Mouse (Mus musculus): ENCODE measurements around the gene Rpl3.

The Rpl3 gene

GRCm38 (mm10) chr15:80064965-80065364 is 26.7 kb downstream of the Rpl3 start:
- DNase-seq: no peak

DNA sequence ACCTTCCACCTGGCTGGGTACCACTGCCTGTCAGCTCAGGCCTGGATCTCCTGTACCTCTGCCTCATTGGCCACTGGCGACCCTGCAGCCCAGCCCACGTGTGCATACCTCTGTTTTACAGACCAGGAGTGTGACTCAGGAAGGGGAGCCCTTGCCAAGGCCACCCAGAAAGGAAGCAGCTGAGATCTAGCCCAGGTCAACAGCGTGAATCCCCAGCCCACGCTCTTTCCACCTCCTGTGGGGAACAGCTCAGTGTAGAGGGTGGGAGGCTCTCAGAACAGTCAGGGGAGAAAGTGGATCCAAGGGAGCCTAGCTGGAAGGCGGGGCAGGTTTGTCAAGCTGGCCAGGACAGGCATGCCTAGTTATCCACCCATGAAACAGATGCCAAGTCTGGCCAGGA is 28.8 kb downstream of the Rpl3 start:
- DNase-seq: no peak

DNA sequence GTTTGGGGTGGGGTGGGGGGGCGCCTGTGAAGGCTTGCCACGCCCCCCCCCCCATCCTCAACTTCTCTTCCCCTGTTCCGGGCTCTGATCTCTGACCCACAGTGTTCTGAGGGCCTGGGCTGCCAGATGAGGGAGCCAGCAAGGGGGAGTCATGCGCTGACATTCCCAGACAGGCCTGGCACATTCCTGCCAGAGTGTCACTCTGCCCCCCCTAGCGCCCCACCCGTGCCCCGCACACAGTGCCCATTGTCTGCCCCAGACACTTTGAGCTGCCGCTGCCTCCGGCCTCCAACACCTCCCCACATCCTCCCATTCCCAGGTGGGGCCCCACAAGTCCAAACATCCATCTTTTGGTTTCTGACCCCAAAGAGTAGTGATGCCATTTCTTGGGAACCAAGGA is 29.3 kb downstream of the Rpl3 start:
- DNase-seq: no peak

DNA sequence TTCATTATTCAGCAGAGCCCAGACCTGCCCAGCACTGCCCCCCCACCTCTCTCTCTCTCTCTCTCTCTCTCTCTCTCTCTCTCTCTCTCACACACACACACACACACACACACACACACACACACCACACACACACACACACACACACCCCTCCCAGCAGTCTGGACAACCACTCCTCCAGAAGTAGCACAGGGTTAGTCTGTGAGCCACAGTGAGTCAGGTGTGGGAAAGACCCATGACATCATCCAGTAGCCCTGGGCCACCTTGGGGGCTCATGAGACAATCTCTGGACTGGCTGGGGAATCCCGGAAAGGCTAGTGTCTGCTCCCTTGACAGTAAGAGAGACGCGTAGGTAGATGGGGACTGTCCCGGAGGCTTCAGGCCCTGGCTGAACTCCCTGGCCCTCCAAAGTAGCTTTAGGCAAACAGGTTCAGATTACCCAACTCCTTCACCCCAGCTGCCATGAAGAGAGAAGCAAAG is 30.6 kb downstream of the Rpl3 start:
- no peak for DNase-seq

DNA sequence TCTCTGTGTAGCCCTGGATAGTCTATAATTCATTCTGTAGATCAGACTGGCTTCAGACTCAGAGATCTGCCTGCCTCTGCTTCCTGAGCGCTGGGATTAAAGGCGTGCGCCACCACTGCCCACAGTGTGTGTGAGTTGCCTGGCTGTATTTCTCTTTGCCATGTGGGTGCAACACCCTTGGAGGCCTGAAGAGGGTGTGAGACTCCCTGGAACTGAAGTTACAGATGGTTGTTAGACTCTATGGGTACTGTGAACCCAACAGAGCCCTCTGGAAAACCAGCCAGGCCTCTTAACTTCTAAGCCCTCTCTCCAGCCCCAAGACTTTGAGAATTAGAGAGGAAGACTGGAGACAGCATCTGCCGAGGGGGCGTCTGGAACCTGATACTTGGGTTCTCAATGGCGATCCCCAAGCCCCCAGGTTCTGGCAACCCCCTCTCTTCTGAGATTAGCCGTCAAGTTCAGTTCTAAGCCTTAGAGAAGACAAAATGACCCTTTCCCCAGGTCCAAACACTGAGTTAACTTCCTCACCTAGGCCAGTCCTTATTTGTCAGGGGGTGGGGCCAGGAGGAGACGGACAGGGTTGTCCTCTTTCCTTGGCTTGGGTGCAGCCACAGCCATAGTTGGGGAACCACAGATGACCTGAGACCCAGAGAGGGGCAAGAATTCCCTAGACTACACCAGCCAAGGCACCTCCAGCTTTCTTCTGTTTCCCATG is 31.2 kb downstream of the Rpl3 start:
- no peak for DNase-seq

- peak; percentile 43 to 70 for DNase-seq
These were observed 32.1 kb downstream of the Rpl3 start for GRCm38 (mm10) chr15:80059606-80060005.

- no peak for DNase-seq
These were observed 33.5 kb downstream of the Rpl3 start for GRCm38 (mm10) chr15:80058151-80058550.

GRCm38 (mm10) chr15:80054034-80054710 is 37.5 kb downstream of the Rpl3 start:
- no peak for DNase-seq

DNA sequence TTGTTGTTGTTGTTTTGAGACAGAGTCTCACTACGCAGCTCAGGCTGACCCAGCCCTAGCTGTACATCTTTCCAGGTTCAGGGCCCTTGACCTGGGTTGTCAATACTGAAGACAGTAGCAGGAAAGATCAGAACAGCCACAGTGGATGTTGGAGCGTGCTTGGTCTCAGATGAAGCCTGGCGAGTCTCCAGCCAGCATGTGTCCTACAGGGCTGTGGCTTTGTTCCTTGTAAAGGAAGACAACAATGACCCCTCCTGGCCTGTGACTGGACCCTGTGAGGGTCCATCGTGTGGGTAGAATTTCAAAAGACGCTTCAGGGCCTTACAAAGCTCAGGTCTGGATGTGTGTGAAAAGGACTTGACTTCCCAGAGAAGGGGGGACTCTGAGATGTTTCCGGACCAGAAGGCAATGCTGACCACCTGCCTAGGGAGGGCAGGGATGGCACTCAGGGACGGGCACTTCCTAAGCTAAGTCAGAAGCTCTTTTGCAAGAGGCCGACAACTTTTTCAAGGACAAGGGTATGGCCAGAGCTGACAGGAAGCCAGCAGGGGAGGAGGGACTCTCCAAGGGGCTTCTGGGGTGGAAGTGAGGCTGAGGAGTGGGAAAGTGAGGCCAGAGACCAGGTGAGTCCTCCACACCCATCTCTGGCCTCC is 38.2 kb downstream of the Rpl3 start:
- peak; percentile 46 to 63 for DNase-seq

- no peak for DNase-seq
These were observed 39.9 kb downstream of the Rpl3 start for GRCm38 (mm10) chr15:80051782-80052181.

DNA sequence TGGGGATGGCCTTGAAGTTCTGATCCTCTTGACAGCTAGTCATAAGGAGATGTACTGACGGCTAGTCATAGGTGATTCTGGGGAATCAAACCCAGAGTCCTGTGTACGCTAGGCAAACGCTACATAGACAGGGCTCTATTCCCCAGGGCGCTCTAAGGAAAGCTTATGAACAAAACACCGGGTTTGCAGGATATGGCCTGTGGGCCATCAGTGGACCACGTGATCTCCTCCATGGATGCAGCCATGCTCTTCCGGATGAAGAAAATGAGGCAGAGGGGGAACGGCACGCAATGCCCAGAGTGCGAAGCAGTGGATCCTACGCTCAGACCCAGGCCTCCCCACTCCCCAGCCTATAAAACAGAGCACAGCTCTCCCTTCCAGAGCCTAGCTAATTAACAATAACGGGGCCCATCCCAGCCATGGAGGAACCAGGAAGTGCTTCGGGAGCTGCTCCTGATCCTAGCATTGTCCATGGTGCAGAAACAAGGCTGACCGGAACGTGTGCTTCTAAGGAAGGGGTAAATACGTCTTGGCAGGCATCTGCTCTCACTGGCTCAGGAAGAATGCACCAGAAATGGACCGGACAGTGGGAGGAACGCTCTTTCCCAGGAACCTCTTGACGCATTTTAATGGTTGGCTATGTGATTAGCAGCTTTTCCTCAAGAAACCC is 40.4 kb downstream of the Rpl3 start:
- DNase-seq: no peak

GRCm38 (mm10) chr15:80050093-80050492 is 41.6 kb downstream of the Rpl3 start:
- peak; percentile 45 to 65 for DNase-seq

- no peak for DNase-seq
These were observed 43.7 kb downstream of the Rpl3 start for GRCm38 (mm10) chr15:80047973-80048372.

- no peak for DNase-seq
These were observed 44.4 kb downstream of the Rpl3 start for GRCm38 (mm10) chr15:80047242-80047641.

DNA sequence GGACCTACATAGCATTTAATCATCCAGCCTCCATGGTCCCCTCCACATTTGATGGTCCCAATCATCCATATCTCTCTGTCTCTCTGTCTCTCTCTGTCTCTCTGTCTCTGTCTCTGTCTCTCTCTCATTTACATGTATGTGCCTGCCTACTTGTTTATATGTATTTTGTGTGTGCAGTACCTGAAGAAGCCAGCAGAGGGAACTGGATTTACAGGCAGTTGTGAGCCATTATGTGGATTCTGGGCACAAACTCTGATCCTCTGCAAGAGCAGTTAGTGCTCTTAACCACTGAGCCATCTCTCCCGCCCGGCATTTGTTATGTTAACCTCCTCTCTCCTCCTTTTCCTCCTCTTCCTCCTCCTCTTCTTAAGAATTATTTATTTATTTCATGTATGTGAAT is 45.9 kb downstream of the Rpl3 start:
- no peak for DNase-seq

DNA sequence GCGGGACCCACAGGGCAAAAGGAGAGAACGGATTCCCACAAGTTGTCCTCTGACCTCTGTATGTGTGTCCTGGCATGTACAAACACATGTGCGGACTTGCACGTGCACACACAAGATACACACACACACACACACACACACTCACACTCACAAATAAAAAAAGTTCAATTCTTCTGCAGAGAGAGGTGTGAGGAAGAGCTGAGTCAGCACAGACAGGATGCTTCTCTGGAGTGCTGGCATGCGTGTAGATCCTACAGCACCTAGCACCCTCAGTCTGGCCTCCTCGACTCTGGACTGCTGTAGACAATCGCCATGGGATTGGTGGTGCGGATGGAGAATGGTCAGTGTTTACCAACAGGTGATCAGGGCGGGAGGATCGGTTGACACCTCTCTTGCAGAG is 47.4 kb downstream of the Rpl3 start:
- DNase-seq: no peak

DNA sequence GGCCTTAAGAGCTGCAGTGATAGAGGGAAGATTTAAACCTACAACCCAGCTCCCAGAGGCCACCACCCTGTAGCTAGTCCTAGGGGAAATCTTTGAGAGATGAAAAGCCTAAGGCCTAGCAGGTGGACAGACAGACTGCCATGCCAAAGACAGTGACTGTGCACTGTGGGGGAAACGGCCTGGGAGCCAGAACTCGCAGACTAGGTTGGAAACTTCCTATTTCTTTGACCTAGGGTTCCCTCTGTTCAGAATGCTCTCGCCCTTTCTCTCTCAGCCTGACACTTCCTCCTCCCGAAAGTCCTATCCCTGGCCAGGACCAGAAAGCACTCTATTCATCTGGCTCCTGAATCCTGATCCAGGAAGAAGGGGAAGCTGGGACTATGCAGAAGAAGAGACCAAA is 49.5 kb downstream of the Rpl3 start:
- no peak for DNase-seq

GRCm38 (mm10) chr15:80038110-80038391 is 53.6 kb downstream of the Rpl3 start:
- DNase-seq: no peak

DNA sequence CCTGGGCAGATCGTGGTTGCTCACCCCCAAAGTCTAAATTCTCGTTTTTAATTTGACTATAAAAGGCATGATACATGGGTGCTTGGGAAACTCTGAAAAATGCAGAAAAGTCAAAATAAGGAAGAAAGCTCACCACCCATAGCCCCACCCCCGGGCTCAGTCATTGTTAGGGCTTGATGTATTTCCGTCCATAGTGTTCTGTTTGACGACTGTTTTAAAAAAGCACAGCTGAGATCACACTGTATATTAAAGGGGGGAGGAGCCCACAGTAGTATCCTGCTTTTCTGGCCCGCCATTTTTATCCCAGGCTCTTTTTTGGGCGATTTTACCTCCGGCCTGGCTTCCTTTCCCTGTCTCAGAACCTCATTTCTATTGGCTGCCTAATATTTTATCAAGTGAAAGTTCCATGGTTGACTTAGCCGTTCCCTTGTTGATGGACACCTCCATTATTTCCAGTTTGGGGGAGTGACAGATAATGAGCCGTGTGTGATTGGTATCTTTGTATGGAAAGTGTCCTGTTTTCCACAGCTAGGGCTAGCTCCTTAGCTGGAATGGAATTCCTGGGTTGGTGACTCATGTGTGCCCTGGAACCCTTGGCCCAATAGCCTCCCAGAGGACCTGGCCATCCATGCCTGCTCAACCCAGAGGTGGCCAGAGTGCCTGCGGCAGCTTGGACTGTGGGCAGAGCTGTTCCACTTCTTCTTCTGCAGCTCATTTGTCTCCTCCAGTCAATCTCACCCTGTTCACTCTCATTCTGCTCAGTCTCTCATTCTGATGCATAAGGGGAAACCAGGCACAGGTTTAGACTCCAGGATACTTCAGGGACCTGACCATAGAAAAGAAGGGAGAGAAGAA is 54.2 kb downstream of the Rpl3 start:
- DNase-seq: no peak

- DNase-seq: no peak
These were observed 56.3 kb downstream of the Rpl3 start for GRCm38 (mm10) chr15:80035341-80035885.

DNA sequence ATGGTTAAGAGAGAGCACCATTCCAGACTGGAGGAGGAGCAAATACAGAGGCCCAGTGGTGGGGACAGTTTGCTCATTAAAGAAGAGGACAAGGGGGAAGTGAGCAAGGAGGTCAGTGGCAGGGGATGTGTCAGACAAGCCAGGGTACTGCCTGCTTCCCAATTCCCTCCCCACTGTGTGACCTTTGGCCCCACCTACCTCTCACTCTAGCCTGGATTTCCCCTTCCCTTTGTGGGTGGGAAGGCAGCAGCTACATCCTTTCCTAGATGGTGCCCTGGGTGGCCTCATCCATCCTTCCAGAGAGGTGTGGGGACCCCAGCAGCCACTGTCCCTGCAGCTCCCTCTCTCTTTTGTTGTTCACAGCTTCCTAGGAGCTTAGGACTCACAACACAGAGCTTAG is 56.8 kb downstream of the Rpl3 start:
- no peak for DNase-seq

DNA sequence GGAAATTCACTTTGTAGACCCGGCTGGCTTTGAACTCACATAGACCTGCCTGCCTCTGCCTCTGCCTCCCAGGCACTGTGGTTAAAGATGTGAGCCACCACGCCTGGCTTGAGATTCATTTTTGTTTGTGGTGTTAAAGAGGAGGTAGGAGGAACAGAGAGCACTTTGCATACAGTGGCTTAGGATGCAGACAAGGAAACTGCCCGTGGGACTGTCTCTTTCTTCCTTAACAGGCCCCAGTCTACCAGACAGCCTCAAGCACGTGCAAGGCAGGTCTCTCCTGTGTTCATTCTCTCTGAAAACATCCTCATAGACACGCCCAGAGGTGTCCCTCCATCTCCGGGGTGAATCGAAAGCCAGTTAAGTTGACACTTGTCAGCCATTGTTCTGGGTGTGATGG is 57.3 kb downstream of the Rpl3 start:
- no peak for DNase-seq
